Mouse (Mus musculus) B cell, adult 67 days (primary cell): Measurements from ENCODE around the gene Bloc1s1. TPM values are rescaled to one million over a fixed set of nuclear protein-coding genes. Genes with fewer than 3 reads are reported as not detected.

Experiments
- total RNA-seq, 2 experiments: library from RNA; stranded (reverse); gene quantifications; 4 replicates each; pipeline ENCODE4 v1.2.4; 2023

Gene Bloc1s1
- 10 to 100 TPM; 67.9 to 70.9 TPM for total RNA-seq

GRCm38 (mm10) chr10:128923935-128924334 is at the start of gene Bloc1s1:
Bloc1s1 (minus strand) TSS chr10:128924035.

GRCm38 (mm10) chr10:128960590-128961584 is 37.1 kb upstream of the Bloc1s1 start, which contains the start of gene Mettl7b:
Mettl7b (minus strand) TSS chr10:128960988.

GRCm38 (mm10) chr10:128933574-128933973 is 9.7 kb upstream of the Bloc1s1 start, which contains the start of gene Itga7:
Itga7 (plus strand) TSS chr10:128933818.

GRCm38 (mm10) chr10:128922822-128923012 is 1.1 kb downstream of the Bloc1s1 start, which contains the start of gene Rdh5:
Rdh5 (minus strand) TSS chr10:128922888.

GRCm38 (mm10) chr10:128900698-128901097 is 23.1 kb downstream of the Bloc1s1 start, which contains the start of gene Cd63:
Cd63 (plus strand) TSS chr10:128900989.

GRCm38 (mm10) chr10:128891296-128892094 is 32.3 kb downstream of the Bloc1s1 start, which contains the start of gene Gdf11:
Gdf11 (minus strand) TSS chr10:128891718.

Other genes with a start within 250 kb of the Bloc1s1 start
- gene Suox, start 250.0 kb downstream of the Bloc1s1 start, total RNA-seq, result 10 to 100 TPM in 1 of 2 experiments, 1 to 10 TPM in 1; 8.6 to 10.1 TPM
- gene Rab5b, start 227.8 kb downstream of the Bloc1s1 start, total RNA-seq, result 10 to 100 TPM; 71.4 to 72.8 TPM
- gene Pmel, start 219.8 kb downstream of the Bloc1s1 start, total RNA-seq, result 1 to 10 TPM in 1 of 2 experiments, under 1 TPM in 1; 0.87 to 1.2 TPM
- 10 to 100 TPM; 56.7 to 61.7 TPM for gene Cdk2, start 219.0 kb downstream of the Bloc1s1 start, total RNA-seq
- gene Dgka, start 179.2 kb downstream of the Bloc1s1 start, total RNA-seq, result 100 to 1,000 TPM; 188 to 201 TPM
- 10 to 100 TPM; 46.2 to 59.0 TPM for gene Pym1, start 176.1 kb downstream of the Bloc1s1 start, total RNA-seq
- not detected for gene Mmp19, start 133.1 kb downstream of the Bloc1s1 start, total RNA-seq
- gene Dnajc14, start 120.0 kb downstream of the Bloc1s1 start, total RNA-seq, result 10 to 100 TPM; 70.8 to 83.4 TPM
- 10 to 100 TPM; 18.4 to 18.7 TPM for gene Tmem198b, start 119.7 kb downstream of the Bloc1s1 start, total RNA-seq
- gene Sarnp, start 106.7 kb downstream of the Bloc1s1 start, total RNA-seq, result 10 to 100 TPM; 55.1 to 57.0 TPM
- 10 to 100 TPM; 21.2 to 25.7 TPM for gene Ormdl2, start 102.4 kb downstream of the Bloc1s1 start, total RNA-seq
- 10 to 100 TPM; 53.2 to 61.2 TPM for gene Gdf11, start 32.3 kb downstream of the Bloc1s1 start, total RNA-seq
- gene Cd63, start 23.0 kb downstream of the Bloc1s1 start, total RNA-seq, result 1 to 10 TPM; 1.2 to 1.7 TPM
- 1 to 10 TPM; 6.5 to 8.2 TPM for gene Rdh5, start 1.1 kb downstream of the Bloc1s1 start, total RNA-seq
- gene Itga7, start 9.8 kb upstream of the Bloc1s1 start, total RNA-seq, result under 1 TPM in 1 of 2 experiments, not detected in 1; 0.26 TPM
- gene Mettl7b, start 37.0 kb upstream of the Bloc1s1 start, total RNA-seq, result not detected
- not detected for gene Olfr9, start 65.4 kb upstream of the Bloc1s1 start, total RNA-seq
- not detected for gene Olfr763, start 86.8 kb upstream of the Bloc1s1 start, total RNA-seq
- not detected for gene Olfr764-ps1, start 115.9 kb upstream of the Bloc1s1 start, total RNA-seq
- gene Olfr765, start 126.0 kb upstream of the Bloc1s1 start, total RNA-seq, result not detected
- not detected for gene Olfr766-ps1, start 144.9 kb upstream of the Bloc1s1 start, total RNA-seq
- not detected for gene Olfr767, start 158.9 kb upstream of the Bloc1s1 start, total RNA-seq
- gene Olfr768, start 175.3 kb upstream of the Bloc1s1 start, total RNA-seq, result not detected
- not detected for gene Olfr769, start 193.8 kb upstream of the Bloc1s1 start, total RNA-seq
- not detected for gene Olfr770, start 215.0 kb upstream of the Bloc1s1 start, total RNA-seq
- gene Olfr771, start 240.7 kb upstream of the Bloc1s1 start, total RNA-seq, result not detected